Mouse (Mus musculus) right cerebral cortex, postnatal 10 days (tissue): Measurements from ENCODE around the gene Fgf3.

Experiments used
- DNase-seq, 2 experiments: peaks; one replicate each; pipeline ENCODE4 v3.0.0; 2021; ENCODE audit warnings: low spot score in 2 of 2

Gene Fgf3

GRCm38 (mm10) chr7:144837891-144838488 lies at the start of gene Fgf3:
Gene Fgf3 (plus strand): TSS chr7:144838083.
- DNase-seq: no peak

- DNase-seq: peak in 1 of 2 experiments; percentile 31
Observed at GRCm38 (mm10) chr7:144788631-144789030, 49.3 kb upstream of the Fgf3 start.

- DNase-seq: peak; percentile 27 to 34
Observed at GRCm38 (mm10) chr7:144789601-144790556, 48.0 kb upstream of the Fgf3 start.

GRCm38 (mm10) chr7:144791426-144791825 lies 46.5 kb upstream of the Fgf3 start:
- no peak for DNase-seq

- DNase-seq: no peak
Observed at GRCm38 (mm10) chr7:144793296-144793695, 44.6 kb upstream of the Fgf3 start.

GRCm38 (mm10) chr7:144795976-144796474 lies 41.9 kb upstream of the Fgf3 start:
- DNase-seq: no peak

GRCm38 (mm10) chr7:144796986-144797735 lies 40.7 kb upstream of the Fgf3 start:
- no peak for DNase-seq

- DNase-seq: peak; percentile 30 to 51
Observed at GRCm38 (mm10) chr7:144798471-144798870, 39.4 kb upstream of the Fgf3 start.

- DNase-seq: no peak
Observed at GRCm38 (mm10) chr7:144807036-144807435, 30.8 kb upstream of the Fgf3 start.

- DNase-seq: no peak
Observed at GRCm38 (mm10) chr7:144807976-144808577, 29.8 kb upstream of the Fgf3 start.

- DNase-seq: no peak
Observed at GRCm38 (mm10) chr7:144811521-144811920, 26.4 kb upstream of the Fgf3 start.

- DNase-seq: no peak
Observed at GRCm38 (mm10) chr7:144821901-144822300, 16.0 kb upstream of the Fgf3 start.

GRCm38 (mm10) chr7:144823988-144824387 lies 13.9 kb upstream of the Fgf3 start:
- no peak for DNase-seq

- no peak for DNase-seq
Observed at GRCm38 (mm10) chr7:144828369-144828768, 9.5 kb upstream of the Fgf3 start.

- DNase-seq: peak; percentile 26 to 33
Observed at GRCm38 (mm10) chr7:144838522-144839503, 930 bp downstream of the Fgf3 start.

GRCm38 (mm10) chr7:144846158-144846557 lies 8.3 kb downstream of the Fgf3 start:
- DNase-seq: no peak

GRCm38 (mm10) chr7:144847067-144847466 lies 9.2 kb downstream of the Fgf3 start, which contains the start of gene Fgf4:
Gene Fgf4 (plus strand): TSS chr7:144847367.
- DNase-seq: no peak

GRCm38 (mm10) chr7:144851321-144851720 lies 13.4 kb downstream of the Fgf3 start:
- DNase-seq: no peak

- DNase-seq: no peak
Observed at GRCm38 (mm10) chr7:144854966-144855365, 17.1 kb downstream of the Fgf3 start.

GRCm38 (mm10) chr7:144857158-144857557 lies 19.3 kb downstream of the Fgf3 start:
- DNase-seq: no peak
